Comparison of ENCODE assay signal across 9 mouse cellular contexts in genomic region chr5:142901355-142901802, GRCm38 (mm10). TPM values are rescaled to one million over a fixed set of nuclear protein-coding genes. Genes with fewer than 3 reads are reported as not detected.
DNase-seq lines count a peak whose midpoint lies in the region; ATAC-seq lines count a peak whose summit lies in the region.
"Had no signal": no experiment of that assay in that cellular context is flagged by ENCODE, and none has a peak within 500 bp of the region (broad histone marks: within the 10 kb centered on the region; RNA-seq: fewer than 3 reads in every experiment).

No protein-coding gene starts in this region.

- 82% methylated on average over 7 of the region's 7 CpGs for WGBS in embryonic facial prominence, embryonic 14.5 days
- 76% methylated on average over 7 of the region's 7 CpGs for WGBS in hindbrain, embryonic 13.5 days
- 76% methylated on average over 7 of the region's 7 CpGs for WGBS in midbrain, embryonic 15.5 days

- H3K9me3 ChIP-seq in embryonic facial prominence, embryonic 14.5 days (ENCODE audit: control insufficient read depth, low read length), result no peaks in the 10 kb centered on the region
- no peaks in the 10 kb centered on the region for H3K9me3 ChIP-seq in hindbrain, embryonic 13.5 days
- H3K9me3 ChIP-seq in midbrain, embryonic 15.5 days, result no peaks in the 10 kb centered on the region

- no peak overlapping the region for H3K4me3 ChIP-seq in embryonic facial prominence, embryonic 14.5 days (ENCODE audit: low read depth, low read length)
- no peak overlapping the region for H3K4me3 ChIP-seq in hindbrain, embryonic 13.5 days
- no peak overlapping the region for H3K4me3 ChIP-seq in midbrain, embryonic 15.5 days
- H3K4me3 ChIP-seq: heart, adult 2 months had no signal

- peaks cover 3% of the 10 kb centered on the region; the same call in 1 of the 2 replicates for H3K4me1 ChIP-seq in embryonic facial prominence, embryonic 14.5 days (ENCODE audit: control insufficient read depth, insufficient read depth, low read length)
- H3K4me1 ChIP-seq in hindbrain, embryonic 13.5 days (replicated peaks), result peaks cover 33% of the 10 kb centered on the region
- H3K4me1 ChIP-seq in midbrain, embryonic 15.5 days, result peaks cover 34% of the 10 kb centered on the region

- H3K36me3 ChIP-seq in embryonic facial prominence, embryonic 14.5 days (ENCODE audit: control insufficient read depth, insufficient read depth, low read length), result peaks cover 75% of the 10 kb centered on the region
- H3K36me3 ChIP-seq in hindbrain, embryonic 13.5 days, result peaks cover 65% of the 10 kb centered on the region
- peaks cover 49% of the 10 kb centered on the region for H3K36me3 ChIP-seq in midbrain, embryonic 15.5 days (replicated peaks)

- peak overlapping the region; percentile 40; the same call in 1 of the 2 replicates for H3K27ac ChIP-seq in embryonic facial prominence, embryonic 14.5 days (replicated peaks; ENCODE audit: low read depth, low read length)
- H3K27ac ChIP-seq in hindbrain, embryonic 13.5 days, result peak overlapping the region; percentile 56
- H3K27ac ChIP-seq in midbrain, embryonic 15.5 days, result peak overlapping the region; percentile 57; the same call in 1 of the 2 replicates
- H3K27ac ChIP-seq: heart, adult 2 months had no signal

- H3K27me3 ChIP-seq in embryonic facial prominence, embryonic 14.5 days (replicated peaks; ENCODE audit: control insufficient read depth, insufficient read depth, low read length), result no peaks in the 10 kb centered on the region
- no peaks in the 10 kb centered on the region for H3K27me3 ChIP-seq in hindbrain, embryonic 13.5 days
- no peaks in the 10 kb centered on the region for H3K27me3 ChIP-seq in midbrain, embryonic 15.5 days (replicated peaks)

- H3K9ac ChIP-seq in embryonic facial prominence, embryonic 14.5 days (ENCODE audit: low read depth, low read length), result no peak overlapping the region
- H3K9ac ChIP-seq in hindbrain, embryonic 13.5 days, result peak overlapping the region; percentile 60; the same call in 1 of the 2 replicates
- no peak overlapping the region for H3K9ac ChIP-seq in midbrain, embryonic 15.5 days

- no peak for ATAC-seq in embryonic facial prominence, embryonic 14.5 days (ENCODE audit: low read depth)
- no peak for ATAC-seq in hindbrain, embryonic 13.5 days (ENCODE audit: low FRiP score)
- no peak for ATAC-seq in midbrain, embryonic 15.5 days (replicated peaks)
- ATAC-seq in frontal cortex, adult (ENCODE audit: low TSS enrichment), result no peak

- peak; percentile 74 for DNase-seq in gastrocnemius, adult 18-20 months (ENCODE audit: low spot score)
- no peak for DNase-seq in gastrocnemius, postnatal 4 days (ENCODE audit: low spot score in 2 of 2)
- DNase-seq in A20 (ENCODE audit: low read depth, low spot score), result peak; percentile 59
- DNase-seq in embryonic facial prominence, embryonic 14.5 days (ENCODE audit: low spot score), result peak; percentile 59
- DNase-seq in left cerebral cortex, adult 18-20 months (ENCODE audit: low spot score in 2 of 2), result no peak

- no peak overlapping the region for H3K4me2 ChIP-seq in embryonic facial prominence, embryonic 14.5 days (ENCODE audit: low read depth, low read length)
- H3K4me2 ChIP-seq in hindbrain, embryonic 13.5 days, result no peak overlapping the region
- H3K4me2 ChIP-seq in midbrain, embryonic 15.5 days, result no peak overlapping the region

RNA-seq across cellular contexts. Expression of gene Actb, which starts 5.2 kb away (rescaled TPM):
- total RNA-seq in gastrocnemius, adult 18-20 months (2021), result 100 to 1,000 TPM; 452 to 583 TPM
- 1,000 to 10,000 TPM; 2,802 to 2,810 TPM for total RNA-seq in gastrocnemius, postnatal 4 days (2021)
- 12,527 and 12,883 TPM in 2 replicates for polyA plus RNA-seq in embryonic facial prominence, embryonic 14.5 days (2014; fragmentation: Nextera tagmentation; extraction: Ambion mirVana)
- polyA plus RNA-seq in hindbrain, embryonic 13.5 days (2015; fragmentation: Nextera tagmentation; extraction: Ambion mirVana), result 17,657 and 17,716 TPM in 2 replicates
- polyA plus RNA-seq in midbrain, embryonic 15.5 days (2015; fragmentation: Nextera tagmentation; extraction: Ambion mirVana), result 13,428 and 14,272 TPM in 2 replicates
- total RNA-seq in left cerebral cortex, adult 18-20 months (2021), result 1,000 to 10,000 TPM; 2,346 to 2,379 TPM

RNA-seq across cellular contexts. Expression of gene Fbxl18, which starts 6.2 kb away (rescaled TPM):
- 1 to 10 TPM; 4.9 to 5.9 TPM for total RNA-seq in gastrocnemius, adult 18-20 months (2021)
- 1 to 10 TPM; 9.7 to 9.8 TPM for total RNA-seq in gastrocnemius, postnatal 4 days (2021)
- 9.2 and 9.4 TPM in 2 replicates for polyA plus RNA-seq in embryonic facial prominence, embryonic 14.5 days (2014; fragmentation: Nextera tagmentation; extraction: Ambion mirVana)
- 36.6 and 36.9 TPM in 2 replicates for polyA plus RNA-seq in hindbrain, embryonic 13.5 days (2015; fragmentation: Nextera tagmentation; extraction: Ambion mirVana)
- polyA plus RNA-seq in midbrain, embryonic 15.5 days (2015; fragmentation: Nextera tagmentation; extraction: Ambion mirVana), result 41.6 and 43.0 TPM in 2 replicates
- 10 to 100 TPM; 28.7 to 28.8 TPM for total RNA-seq in left cerebral cortex, adult 18-20 months (2021)

RNA-seq across cellular contexts. Expression of gene Fscn1, which starts 58.8 kb away (rescaled TPM):
- total RNA-seq in gastrocnemius, adult 18-20 months (2021), result 1 to 10 TPM; 3.7 to 8.5 TPM
- 100 to 1,000 TPM; 182 to 208 TPM for total RNA-seq in gastrocnemius, postnatal 4 days (2021)
- 338 and 413 TPM in 2 replicates for polyA plus RNA-seq in embryonic facial prominence, embryonic 14.5 days (2014; fragmentation: Nextera tagmentation; extraction: Ambion mirVana)
- 484 and 516 TPM in 2 replicates for polyA plus RNA-seq in hindbrain, embryonic 13.5 days (2015; fragmentation: Nextera tagmentation; extraction: Ambion mirVana)
- 507 and 508 TPM in 2 replicates for polyA plus RNA-seq in midbrain, embryonic 15.5 days (2015; fragmentation: Nextera tagmentation; extraction: Ambion mirVana)
- total RNA-seq in left cerebral cortex, adult 18-20 months (2021), result 100 to 1,000 TPM; 280 to 311 TPM

Comparison
In these comparisons a context has a peak if more than half of its experiments do, and no peak if none do; other contexts are left out.
1. DNase-seq: peak in gastrocnemius, adult 18-20 months (single experiment), A20 (single experiment) and embryonic facial prominence, embryonic 14.5 days (single experiment); none in gastrocnemius, postnatal 4 days (0 of 2) and left cerebral cortex, adult 18-20 months (0 of 2).
2. RNA of gene Actb, which starts 5.2 kb away (total RNA-seq): 2,802 to 2,810 TPM in gastrocnemius, postnatal 4 days and 2,346 to 2,379 TPM in left cerebral cortex, adult 18-20 months; 452 to 583 TPM in gastrocnemius, adult 18-20 months; every median in the first group is over 4 times any median in the second.
3. RNA of gene Fscn1, which starts 58.8 kb away (total RNA-seq): 280 to 311 TPM in left cerebral cortex, adult 18-20 months and 182 to 208 TPM in gastrocnemius, postnatal 4 days; 3.7 to 8.5 TPM in gastrocnemius, adult 18-20 months; every median in the first group is over 10 times any median in the second.
4. Peak in every context shown above with its lines, with median percentiles within 50 percentile points of each other: H3K27ac ChIP-seq.